Mouse (Mus musculus) liver, postnatal 0 days (tissue): ENCODE results near the gene Aurkb.

Experiments used
- CTCF ChIP-seq: sonication (generic); IDR thresholded peaks from 2 replicates; pipeline ENCODE4 v1.5.1; 2016; ENCODE audit warnings: antibody characterized with exemption, low read depth
- EP300 ChIP-seq: IDR thresholded peaks from 2 replicates; pipeline ENCODE4 v1.6.1; 2016; ENCODE audit warnings: antibody characterized with exemption, low read depth, mild to moderate bottlenecking

DNA sequence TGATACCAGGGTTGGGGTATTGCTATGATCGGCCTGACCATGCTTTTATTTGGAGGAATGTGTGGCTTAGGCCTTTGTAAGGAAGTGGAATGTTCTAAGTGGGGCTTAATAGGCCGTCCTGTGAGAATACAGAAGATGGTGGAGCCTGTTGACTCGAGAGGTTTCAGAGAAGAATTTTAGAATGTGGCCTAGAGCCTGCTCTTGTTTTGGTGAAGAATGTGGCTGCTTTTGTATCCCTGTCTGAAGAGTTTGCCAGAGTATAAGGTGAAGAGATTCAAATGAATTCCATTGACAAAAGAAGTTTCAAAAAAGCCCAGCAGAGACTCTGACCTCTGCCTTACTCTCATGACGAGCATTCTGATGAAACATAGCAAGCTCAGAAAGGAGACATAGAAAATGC lies 6.3 kb downstream of the Aurkb start:
- TF ChIP-seq CTCF = no peak
- TF ChIP-seq EP300 = no peak
